Mouse (Mus musculus) central nervous system, embryonic 18 days (tissue): ENCODE data around the gene Rab22a. TPM values are rescaled to one million over a fixed set of nuclear protein-coding genes. Genes with fewer than 3 reads are reported as not detected.

Experiments used
- polyA plus RNA-seq: library from polyadenylated mRNA; depleted of rRNA; stranded (reverse); fragments of >200 nt; gene quantifications from 2 replicates; pipeline ENCODE4 v1.2.3, GENCODE M21; 2012; rRNA removed

Rab22a gene
- polyA plus RNA-seq = 15.0 and 19.5 TPM in 2 replicates

DNA sequence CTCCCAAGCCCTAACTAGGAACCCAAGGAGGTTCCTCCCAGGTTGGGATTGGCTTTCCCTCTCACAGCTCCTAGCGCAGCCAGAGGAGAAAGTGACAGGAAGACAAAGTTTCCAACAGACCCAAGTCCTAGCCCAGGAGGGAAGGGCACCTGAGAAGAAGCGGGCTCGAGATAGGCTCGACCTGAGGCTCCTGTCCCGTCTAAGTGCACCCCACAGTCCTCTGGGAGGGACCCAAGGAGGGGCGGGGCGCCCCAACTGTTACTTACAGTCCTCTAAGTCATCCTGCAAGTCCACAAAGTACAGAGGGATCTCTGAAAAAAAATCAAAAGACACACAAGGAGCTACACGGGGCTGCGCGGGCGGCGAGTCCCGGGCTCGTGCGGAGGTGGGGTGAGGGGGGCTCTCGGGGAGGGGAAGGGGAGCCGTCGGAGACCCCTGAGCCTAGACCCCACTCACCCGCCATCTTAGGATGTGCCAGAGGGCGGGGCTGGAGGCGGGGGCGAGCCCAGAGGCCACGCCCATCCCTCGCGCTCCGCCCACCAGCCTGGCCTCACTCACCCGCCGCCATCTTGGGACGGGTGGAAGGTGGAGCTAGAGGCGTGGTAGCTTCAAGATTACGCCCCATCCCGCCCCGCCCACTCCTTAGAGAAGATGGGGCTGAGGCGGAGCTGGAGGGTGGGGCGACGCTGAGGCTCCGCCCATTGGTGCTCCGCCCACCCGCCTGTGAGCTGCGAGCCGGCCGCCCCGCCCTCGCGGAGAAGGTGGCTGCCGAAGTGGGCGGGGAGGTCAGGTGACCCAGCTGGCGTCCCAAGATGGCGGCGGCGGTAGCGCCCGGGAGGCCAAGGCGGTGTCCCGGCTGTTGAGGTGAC is at the start of gene Rab22a:
Rab22a (plus strand) TSS at position 704 of the 869 bp plus-strand sequence.

DNA sequence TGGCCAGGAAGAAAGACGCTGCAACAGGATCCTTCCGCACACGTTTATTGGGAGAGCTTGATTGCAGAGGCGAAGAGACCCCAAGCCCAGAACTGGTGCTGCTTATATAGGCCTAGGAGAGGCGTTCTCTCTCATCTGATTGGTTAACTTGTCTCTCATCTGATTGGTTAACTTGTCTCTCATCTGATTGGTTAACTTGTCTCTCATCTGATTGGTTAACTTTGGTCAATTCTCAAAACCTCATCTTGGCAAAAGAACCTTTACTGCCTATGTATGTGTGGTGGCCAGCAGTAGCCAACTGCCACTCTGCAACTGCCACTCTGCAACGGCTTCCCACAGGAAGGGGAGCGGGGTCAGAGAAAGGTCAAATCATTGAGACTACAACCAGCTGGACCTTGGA is 59.6 kb downstream of the Rab22a start, which contains the start of gene 1700010B08Rik:
1700010B08Rik (plus strand) TSS at position 301 of the 400 bp plus-strand sequence.

DNA sequence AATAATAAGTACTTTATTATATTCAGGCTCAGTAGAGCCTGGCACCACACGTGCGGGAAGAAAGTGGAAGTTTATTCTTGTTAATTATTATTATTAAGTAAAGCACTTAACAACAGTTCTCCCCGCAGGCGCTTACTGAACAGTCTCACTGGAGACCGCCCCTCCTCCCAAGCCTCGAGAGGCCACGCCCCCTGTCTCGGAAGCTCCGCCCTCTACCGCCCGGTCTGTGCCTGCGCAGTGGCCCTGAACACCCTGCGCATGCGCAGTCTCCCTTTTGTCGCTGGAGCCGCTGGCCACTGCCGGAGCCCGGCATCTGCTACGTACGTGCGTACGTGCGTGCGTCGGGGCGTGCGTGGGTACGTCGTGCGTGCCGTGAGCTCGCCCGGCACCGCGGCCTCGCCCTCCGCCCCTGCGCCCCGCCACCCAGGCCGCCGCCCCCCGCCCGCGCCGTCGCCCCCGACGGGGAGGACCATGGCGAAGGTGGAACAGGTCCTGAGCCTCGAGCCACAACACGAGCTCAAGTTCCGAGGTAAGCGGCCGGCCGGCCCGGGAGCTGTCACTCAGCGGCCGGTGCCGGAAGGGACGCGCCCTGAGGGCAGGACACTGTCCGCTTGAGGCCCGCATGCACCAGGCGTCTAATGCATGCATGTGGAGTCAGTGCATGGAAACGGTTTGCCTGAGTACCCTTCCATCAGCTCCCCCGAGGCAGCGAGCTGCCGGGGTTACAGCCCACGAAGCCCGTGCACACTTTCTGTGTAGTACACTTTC is 77.8 kb downstream of the Rab22a start, which contains the start of gene Vapb:
Vapb (plus strand) TSS at position 290 of the 768 bp plus-strand sequence.

Other genes starting within 250 kb of the Rab22a start
- gene 1700021F07Rik, start 137.2 kb upstream of the Rab22a start, polyA plus RNA-seq = not detected in 2 replicates
- not detected in 2 replicates for gene Ankrd60, start 81.4 kb upstream of the Rab22a start, polyA plus RNA-seq
- not detected in 2 replicates for gene 1700010B08Rik, start 59.7 kb downstream of the Rab22a start, polyA plus RNA-seq
- gene Vapb, start 77.8 kb downstream of the Rab22a start, polyA plus RNA-seq = 40.7 and 45.8 TPM in 2 replicates